Mouse (Mus musculus) forebrain, embryonic 12.5 days (tissue): ENCODE measurements at regions not wholly inside any gene's neighbourhood (a gene's known extent, or its start where the extent isn't known, plus 50 kb on each side); places are given as distances from the start of the nearest gene placed in this dataset.

Experiments
- ATAC-seq: fragments of 200-750 bp; cut with Nextera tagmentation; 2 replicates; pipeline ENCODE4 v1.8.0; 2017; ENCODE audit warnings: moderate TSS enrichment; ENCODE audit not compliant: low FRiP score
- H3K27ac ChIP-seq: fragments of 300-500 bp; sonication (generic); 2 replicates; pipeline ENCODE4 v1.5.1; 2016; ENCODE audit warnings: mild to moderate bottlenecking
- H3K27me3 ChIP-seq: fragments of 300-500 bp; sonication (generic); 2 replicates; pipeline ENCODE4 v1.6.1; 2016; ENCODE audit warnings: mild to moderate bottlenecking
- H3K36me3 ChIP-seq: fragments of 300-500 bp; sonication (generic); replicated peaks from 2 replicates; pipeline ENCODE4 v1.6.1; 2016; ENCODE audit warnings: mild to moderate bottlenecking
- H3K4me1 ChIP-seq: fragments of 300-500 bp; sonication (generic); 2 replicates; pipeline ENCODE4 v1.6.1; 2016
- H3K4me2 ChIP-seq: fragments of 300-500 bp; sonication (generic); 2 replicates; pipeline ENCODE4 v1.6.1; 2016; ENCODE audit warnings: mild to moderate bottlenecking, moderate library complexity
- H3K4me3 ChIP-seq: fragments of 300-500 bp; sonication (generic); replicated peaks from 2 replicates; pipeline ENCODE4 v1.5.1; 2016; ENCODE audit warnings: mild to moderate bottlenecking
- H3K9ac ChIP-seq: fragments of 300-500 bp; sonication (generic); 2 replicates; pipeline ENCODE4 v1.6.1; 2016; ENCODE audit warnings: mild to moderate bottlenecking
- H3K9me3 ChIP-seq: fragments of 300-500 bp; sonication (generic); 2 replicates; pipeline ENCODE4 v1.6.1; 2016
- WGBS: fragments of 180-500 bp; shearing (Covaris S2); methylation state at CpG from one replicate; pipeline ENCODE4 v1.1.7; 2016; 5-methylcytosine and 5-hydroxymethylcytosine counted together

GRCm38 (mm10) chr14:36316418-36317111 is 221.8 kb downstream of the 4930474N05Rik start:
- no peaks in the 10 kb centered on the region for H3K4me1 ChIP-seq
- H3K4me2 ChIP-seq = no peak overlapping the region
- H3K9ac ChIP-seq = no peak overlapping the region
- no peaks in the 10 kb centered on the region for H3K9me3 ChIP-seq
- no peak for ATAC-seq
- H3K36me3 ChIP-seq = no peaks in the 10 kb centered on the region
- no peak overlapping the region for H3K4me3 ChIP-seq
- H3K27me3 ChIP-seq = no peaks in the 10 kb centered on the region
- WGBS = 89% methylated on average over 4 of the region's 4 CpGs
- H3K27ac ChIP-seq = no peak overlapping the region

DNA sequence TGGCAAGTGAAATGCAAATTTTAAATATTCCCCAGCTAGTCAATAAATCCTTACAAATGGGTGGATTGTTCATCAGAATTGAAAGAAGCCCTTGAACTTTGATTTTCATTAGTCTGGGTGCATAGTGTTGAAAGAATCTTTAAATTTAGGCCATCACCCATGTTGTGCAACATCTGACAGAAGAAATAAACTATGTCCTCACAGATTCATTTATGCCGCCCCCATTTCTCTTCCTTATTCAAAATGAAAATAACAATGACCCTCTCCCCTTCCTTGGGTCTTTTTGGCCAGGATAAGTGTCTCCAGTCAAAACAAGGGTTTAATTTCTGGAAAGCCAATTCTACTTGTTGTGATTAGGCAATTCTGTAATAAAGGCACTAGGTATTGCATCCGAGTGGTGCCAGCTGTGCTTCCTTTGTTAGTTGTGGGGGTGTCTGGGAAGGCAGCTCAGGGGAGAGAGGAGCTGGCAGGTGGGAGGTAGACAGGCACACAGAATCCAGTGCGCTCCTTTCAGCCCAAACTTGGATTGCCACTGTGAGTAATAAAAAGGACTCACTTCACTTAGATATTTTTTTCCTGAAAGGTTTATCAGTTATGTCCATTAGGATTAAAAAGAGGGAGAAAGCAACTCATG is 233.7 kb downstream of the 4930474N05Rik start:
- H3K9ac ChIP-seq = no peak overlapping the region
- WGBS = 34% methylated on average over 3 of the region's 3 CpGs
- H3K4me2 ChIP-seq = no peak overlapping the region
- no peak for ATAC-seq
- H3K27me3 ChIP-seq = no peaks in the 10 kb centered on the region
- H3K27ac ChIP-seq = no peak overlapping the region
- H3K4me1 ChIP-seq = no peaks in the 10 kb centered on the region
- H3K4me3 ChIP-seq = no peak overlapping the region
- H3K36me3 ChIP-seq = no peaks in the 10 kb centered on the region
- H3K9me3 ChIP-seq = no peaks in the 10 kb centered on the region

GRCm38 (mm10) chr14:36340832-36341231 is 246.1 kb downstream of the 4930474N05Rik start:
- Histone ChIP-seq H3K4me1 (no peaks in the 10 kb centered on the region), H3K27ac (no peak overlapping the region), H3K27me3 (no peaks in the 10 kb centered on the region), H3K4me2 (no peak overlapping the region), H3K9ac (no peak overlapping the region), H3K36me3 (no peaks in the 10 kb centered on the region), H3K9me3 (no peaks in the 10 kb centered on the region), H3K4me3 (no peak overlapping the region)
- 78% methylated on average over 1 of the region's 1 CpGs for WGBS
- ATAC-seq = no peak
